Mouse (Mus musculus) hindbrain, embryonic 16.5 days (tissue): ENCODE results near the gene Lsm6. TPM values are rescaled to one million over a fixed set of nuclear protein-coding genes. Genes with fewer than 3 reads are reported as not detected.
"Not testable (repeated sequence)": the region's sequence is repeated elsewhere in the genome, so short reads cannot be mapped to it uniquely, and the experiment has no call there.

Experiments used
- ATAC-seq: fragments of 200-750 bp; cut with Nextera tagmentation; 2 replicates; pipeline ENCODE4 v1.8.0; 2017; ENCODE audit warnings: moderate TSS enrichment, moderate library complexity
- H3K27ac ChIP-seq: fragments of 300-500 bp; sonication (generic); 2 replicates; pipeline ENCODE4 v1.5.1; 2014; ENCODE audit warnings: low read depth, mild to moderate bottlenecking, control low read depth, low read length, moderate library complexity
- H3K27me3 ChIP-seq: fragments of 300-500 bp; sonication (generic); replicated peaks from 2 replicates; pipeline ENCODE4 v1.6.1; 2014; ENCODE audit warnings: low read length; ENCODE audit not compliant: control insufficient read depth, insufficient read depth
- H3K36me3 ChIP-seq: fragments of 300-500 bp; sonication (generic); 2 replicates; pipeline ENCODE4 v1.6.1; 2014; ENCODE audit warnings: mild to moderate bottlenecking, low read length, moderate library complexity, mixed read lengths; ENCODE audit not compliant: control insufficient read depth, insufficient read depth
- H3K4me1 ChIP-seq: fragments of 300-500 bp; sonication (generic); 2 replicates; pipeline ENCODE4 v1.6.1; 2014; ENCODE audit warnings: low read depth, low read length; ENCODE audit not compliant: control insufficient read depth, insufficient read depth
- H3K4me2 ChIP-seq: fragments of 300-500 bp; sonication (generic); 2 replicates; pipeline ENCODE4 v1.6.1; 2014; ENCODE audit warnings: mild to moderate bottlenecking, low read length, control low read depth, moderate library complexity
- H3K4me3 ChIP-seq: fragments of 300-500 bp; sonication (generic); 2 replicates; pipeline ENCODE4 v1.5.1; 2014; ENCODE audit warnings: mild to moderate bottlenecking, low read length, control low read depth, moderate library complexity
- H3K9ac ChIP-seq: fragments of 300-500 bp; sonication (generic); 2 replicates; pipeline ENCODE4 v1.6.1; 2014; ENCODE audit warnings: low read depth, mild to moderate bottlenecking, control low read depth, low read length, moderate library complexity
- H3K9me3 ChIP-seq: fragments of 300-500 bp; sonication (generic); 2 replicates; pipeline ENCODE4 v1.6.1; 2014; ENCODE audit warnings: mild to moderate bottlenecking, low read length, moderate library complexity; ENCODE audit not compliant: control insufficient read depth
- WGBS: fragments of 180-500 bp; shearing (Covaris S2); extraction: QIAGEN DNeasy Blood & Tissue Kit; methylation state at CpG from one replicate; pipeline ENCODE4 v1.1.7; 2014; 5-methylcytosine and 5-hydroxymethylcytosine counted together
- polyA plus RNA-seq: library from polyadenylated mRNA; unstranded; fragments of >200 nt; fragmentation: Nextera tagmentation; extraction: Ambion mirVana; gene quantifications from 2 replicates; pipeline ENCODE4 v1.2.1, GENCODE M21; 2015

The Lsm6 gene
- polyA plus RNA-seq, 1 experiment from 2014 or later, result 139 TPM

DNA sequence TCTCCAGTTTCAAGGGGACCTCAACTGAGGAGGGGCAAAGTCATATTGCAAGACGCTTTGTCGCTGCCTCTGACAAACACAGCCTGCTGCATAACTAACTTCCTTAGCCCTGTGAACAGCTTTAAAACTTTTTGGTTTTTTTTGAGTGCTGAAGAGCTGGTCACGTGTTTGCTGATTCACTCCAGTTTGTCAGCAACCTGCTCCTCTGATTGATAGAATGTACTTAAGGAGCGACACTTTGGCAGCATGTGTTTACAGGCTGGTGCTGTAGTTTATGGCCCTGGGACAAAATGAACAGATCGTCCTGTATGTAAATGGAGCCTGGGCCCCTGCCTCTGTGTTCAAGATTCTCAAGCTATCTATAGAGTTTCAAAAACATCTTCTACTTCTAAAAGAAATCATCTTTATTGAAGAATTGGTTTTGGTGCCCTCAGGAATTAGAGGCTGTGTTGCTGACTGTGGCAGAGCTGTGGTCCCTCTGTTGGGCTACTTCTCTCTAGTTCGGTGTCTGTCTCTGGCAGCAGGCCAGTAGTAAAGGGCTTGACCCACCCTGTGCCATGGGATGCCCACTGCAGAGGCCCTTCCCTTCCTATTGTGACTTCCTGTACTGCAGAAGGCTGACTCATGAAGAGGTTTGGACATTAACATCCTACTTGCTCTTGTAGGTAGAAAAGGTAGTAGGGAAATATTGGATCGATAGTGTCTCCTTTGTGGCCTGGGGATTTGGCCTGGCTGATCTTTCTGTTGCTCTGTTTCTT lies 17.9 kb upstream of the Lsm6 start:
- H3K36me3 ChIP-seq, result no peaks in the 10 kb centered on the region
- no peaks in the 10 kb centered on the region for H3K27me3 ChIP-seq
- H3K4me2 ChIP-seq, result no peak overlapping the region
- no peaks in the 10 kb centered on the region for H3K4me1 ChIP-seq
- no peaks in the 10 kb centered on the region for H3K9me3 ChIP-seq
- no peak overlapping the region for H3K9ac ChIP-seq
- 85% methylated on average over 7 of the region's 7 CpGs for WGBS
- no peak for ATAC-seq
- no peak overlapping the region for H3K27ac ChIP-seq
- no peak overlapping the region for H3K4me3 ChIP-seq

DNA sequence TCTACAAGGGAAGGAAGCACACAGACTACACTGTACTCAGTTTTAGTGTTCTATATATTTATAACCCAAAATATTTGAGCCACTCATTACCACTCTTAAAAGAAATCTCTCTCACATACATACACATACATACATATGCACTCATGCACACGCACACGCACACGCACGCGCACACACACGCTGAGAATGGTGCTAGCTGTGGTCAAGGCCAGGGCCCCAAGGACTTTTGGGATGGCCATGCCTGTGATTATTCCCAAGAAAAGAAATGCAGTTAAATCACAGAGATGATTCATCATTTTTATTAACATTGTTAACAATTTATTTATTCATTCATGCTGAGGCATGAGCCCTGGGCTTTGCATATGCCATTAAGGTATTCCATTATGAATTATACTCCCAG lies 15.2 kb upstream of the Lsm6 start:
- H3K4me1 ChIP-seq, result no peaks in the 10 kb centered on the region
- no peak overlapping the region for H3K4me3 ChIP-seq
- H3K4me2 ChIP-seq, result no peak overlapping the region
- H3K9me3 ChIP-seq, result no peaks in the 10 kb centered on the region
- 96% methylated on average over 6 of the region's 6 CpGs for WGBS
- no peak overlapping the region for H3K27ac ChIP-seq
- no peak for ATAC-seq
- H3K9ac ChIP-seq, result no peak overlapping the region
- no peaks in the 10 kb centered on the region for H3K27me3 ChIP-seq
- H3K36me3 ChIP-seq, result no peaks in the 10 kb centered on the region

- Histone ChIP-seq H3K9me3 (no peaks in the 10 kb centered on the region), H3K9ac (no peak overlapping the region), H3K4me2 (no peak overlapping the region), H3K4me1 (no peaks in the 10 kb centered on the region), H3K4me3 (no peak overlapping the region), H3K36me3 (no peaks in the 10 kb centered on the region), H3K27ac (no peak overlapping the region), H3K27me3 (no peaks in the 10 kb centered on the region)
- ATAC-seq, result no peak
- WGBS, result 73% methylated on average over 11 of the region's 11 CpGs
These were observed 7.5 kb upstream of the Lsm6 start for GRCm38 (mm10) chr8:78828414-78828813.

DNA sequence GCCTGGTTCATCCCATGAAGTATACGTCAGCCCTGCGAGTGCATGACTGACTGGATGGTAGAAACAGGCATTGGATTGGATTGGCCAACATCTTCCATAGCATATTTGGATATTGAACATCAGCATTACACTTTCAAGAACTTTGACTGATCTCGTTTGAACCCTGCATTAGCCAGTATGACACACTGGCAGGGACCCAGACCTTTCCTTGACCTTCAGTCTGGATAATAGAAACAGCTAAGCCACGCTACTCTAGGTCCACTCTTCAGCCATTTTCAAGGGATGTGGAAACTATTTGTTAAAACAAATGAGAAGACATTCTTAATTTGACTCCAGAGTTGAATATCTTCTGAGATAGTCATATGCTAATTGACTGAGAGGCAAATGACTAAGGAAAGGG lies 3.6 kb upstream of the Lsm6 start:
- Histone ChIP-seq H3K9ac (no peak overlapping the region), H3K4me1 (peaks cover 6% of the 10 kb centered on the region), H3K27me3 (no peaks in the 10 kb centered on the region), H3K4me2 (no peak overlapping the region), H3K9me3 (no peaks in the 10 kb centered on the region), H3K36me3 (no peaks in the 10 kb centered on the region), H3K27ac (no peak overlapping the region), H3K4me3 (no peak overlapping the region)
- WGBS, result 86% methylated on average over 4 of the region's 4 CpGs
- no peak for ATAC-seq

- Histone ChIP-seq H3K27ac (0 out of 2 replicates have a peak overlapping the region, but pooled peaks have one; percentile 97), H3K4me2 (peak overlapping the region; percentile 66), H3K4me3 (peak overlapping the region; percentile 84), H3K9ac (peak overlapping the region; percentile 96; the same call in 1 of the 2 replicates)
- not testable (repeated sequence) for H3K9me3 ChIP-seq, H3K4me1 ChIP-seq, ATAC-seq, H3K36me3 ChIP-seq, H3K27me3 ChIP-seq
- WGBS, result 24% methylated on average over 3 of the region's 3 CpGs
These were observed 967 bp downstream of the Lsm6 start for GRCm38 (mm10) chr8:78819973-78820372.

DNA sequence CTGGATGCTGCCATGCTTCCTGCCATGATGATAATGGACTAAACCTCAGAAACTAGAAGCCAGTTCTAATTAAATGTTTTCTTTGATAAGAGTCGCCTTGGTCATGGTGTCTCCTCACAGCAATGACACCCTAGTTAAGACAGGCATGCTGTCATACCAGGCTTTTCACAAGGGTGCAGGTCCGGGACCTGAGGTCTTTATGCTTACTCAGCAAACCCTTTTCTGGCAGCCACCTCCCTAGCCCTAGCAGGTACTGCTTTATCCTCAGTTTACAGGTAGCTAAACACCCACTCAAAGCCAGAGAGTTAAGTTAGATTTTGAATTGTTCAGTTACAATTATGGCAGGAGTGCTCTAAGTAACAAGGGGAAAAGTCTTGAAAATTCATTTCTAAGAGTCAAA lies 6.2 kb downstream of the Lsm6 start:
- H3K27me3 ChIP-seq, result no peaks in the 10 kb centered on the region
- peaks cover under 1% of the 10 kb centered on the region for H3K4me1 ChIP-seq
- no peak for ATAC-seq
- H3K4me3 ChIP-seq, result no peak overlapping the region
- WGBS, result 96% methylated on average over 2 of the region's 2 CpGs
- H3K9ac ChIP-seq, result no peak overlapping the region
- no peak overlapping the region for H3K4me2 ChIP-seq
- no peak overlapping the region for H3K27ac ChIP-seq
- no peaks in the 10 kb centered on the region for H3K36me3 ChIP-seq
- no peaks in the 10 kb centered on the region for H3K9me3 ChIP-seq

DNA sequence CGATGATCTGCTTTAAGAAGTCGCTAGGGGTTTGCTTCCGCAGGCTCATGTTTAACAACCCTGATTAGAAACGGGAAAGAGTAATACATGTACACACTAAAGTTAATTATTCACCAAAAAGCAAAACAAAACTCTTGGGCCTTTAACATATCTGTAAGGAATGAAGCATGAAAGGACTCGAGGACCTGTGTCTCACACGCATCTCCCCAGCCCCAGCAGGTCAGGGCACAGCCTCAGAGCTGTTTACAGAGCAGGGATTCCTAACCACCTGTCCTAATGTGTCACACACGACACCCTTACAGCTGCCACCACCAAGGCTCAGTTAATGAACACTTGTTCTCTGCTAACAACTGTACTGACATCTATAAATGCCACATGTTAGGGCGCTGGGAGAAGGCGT lies 7.9 kb downstream of the Lsm6 start:
- H3K36me3 ChIP-seq, result peaks cover 3% of the 10 kb centered on the region
- no peaks in the 10 kb centered on the region for H3K9me3 ChIP-seq
- H3K4me1 ChIP-seq, result no peaks in the 10 kb centered on the region
- H3K9ac ChIP-seq, result no peak overlapping the region
- no peak for ATAC-seq
- no peaks in the 10 kb centered on the region for H3K27me3 ChIP-seq
- H3K27ac ChIP-seq, result no peak overlapping the region
- H3K4me2 ChIP-seq, result no peak overlapping the region
- 76% methylated on average over 9 of the region's 9 CpGs for WGBS
- no peak overlapping the region for H3K4me3 ChIP-seq

- Histone ChIP-seq H3K4me2 (no peak overlapping the region), H3K4me1 (no peaks in the 10 kb centered on the region), H3K27me3 (no peaks in the 10 kb centered on the region), H3K27ac (no peak overlapping the region), H3K36me3 (peaks cover 6% of the 10 kb centered on the region), H3K9ac (no peak overlapping the region), H3K9me3 (no peaks in the 10 kb centered on the region), H3K4me3 (no peak overlapping the region)
- no peak for ATAC-seq
- WGBS, result 79% methylated on average over 9 of the region's 9 CpGs
These were observed 8.5 kb downstream of the Lsm6 start for GRCm38 (mm10) chr8:78812446-78812845.

GRCm38 (mm10) chr8:78811748-78812147 lies 9.2 kb downstream of the Lsm6 start:
- peaks cover 13% of the 10 kb centered on the region for H3K36me3 ChIP-seq
- no peak for ATAC-seq
- 91% methylated on average over 7 of the region's 7 CpGs for WGBS

More at GRCm38 (mm10) chr8:78811748-78812147, 9.2 kb downstream of the Lsm6 start:
- no peak overlapping the region for H3K9ac ChIP-seq
- no peaks in the 10 kb centered on the region for H3K4me1 ChIP-seq
- no peak overlapping the region for H3K4me2 ChIP-seq
- no peaks in the 10 kb centered on the region for H3K9me3 ChIP-seq
- no peaks in the 10 kb centered on the region for H3K27me3 ChIP-seq
- no peak overlapping the region for H3K4me3 ChIP-seq
- no peak overlapping the region for H3K27ac ChIP-seq
